Comparison of ENCODE assay signal across 13 mouse cellular contexts in genomic region chr5:5180311-5180710, GRCm38 (mm10).
A peak's percentile ranks its signal among the peaks of the same experiment; 100 is the strongest.
DNase-seq lines count a peak whose midpoint lies in the region; ATAC-seq and TF ChIP-seq lines count a peak whose summit lies in the region.
"Had no signal": no experiment of that assay in that cellular context is flagged by ENCODE, and none has a peak within 500 bp of the region (broad histone marks: within the 10 kb centered on the region; RNA-seq: fewer than 3 reads in every experiment).

No protein-coding gene starts in this region.

- no peaks in the 10 kb centered on the region for H3K9me3 ChIP-seq in heart, embryonic 11.5 days (replicated peaks; ENCODE audit: control insufficient read depth, low read length)
- H3K9me3 ChIP-seq: megakaryocyte, embryonic 14.5 days; neural tube, embryonic 12.5 days had no signal

- H3K4me3 ChIP-seq in heart, embryonic 11.5 days (ENCODE audit: low read depth, low read length) = no peak overlapping the region
- H3K4me3 ChIP-seq in C2C12 (ENCODE audit: insufficient read depth, poor library complexity, severe bottlenecking) = no peak overlapping the region
- H3K4me3 ChIP-seq: megakaryocyte, embryonic 14.5 days; neural tube, embryonic 12.5 days had no signal

- H3K36me3 ChIP-seq in heart, embryonic 11.5 days (ENCODE audit: control insufficient read depth, insufficient read depth, low read length) = no peaks in the 10 kb centered on the region
- H3K36me3 ChIP-seq in C2C12 (ENCODE audit: control insufficient read depth, insufficient read depth) = no peaks in the 10 kb centered on the region
- H3K36me3 ChIP-seq: neural tube, embryonic 12.5 days had no signal

- no peaks in the 10 kb centered on the region for H3K4me1 ChIP-seq in heart, embryonic 11.5 days (ENCODE audit: control insufficient read depth, insufficient read depth, low read length)
- H3K4me1 ChIP-seq: megakaryocyte, embryonic 14.5 days; neural tube, embryonic 12.5 days had no signal

- H3K79me3 ChIP-seq in C2C12 (ENCODE audit: low read depth) = peaks cover 5% of the 10 kb centered on the region

- no peak overlapping the region for H3ac ChIP-seq in C2C12 (ENCODE audit: control insufficient read depth, insufficient read length, low read depth)

- no peaks in the 10 kb centered on the region for H3K27me3 ChIP-seq in heart, embryonic 11.5 days (ENCODE audit: control insufficient read depth, insufficient read depth, low read length)
- H3K27me3 ChIP-seq in C2C12 (ENCODE audit: control insufficient read depth, insufficient read depth, insufficient read length) = no peaks in the 10 kb centered on the region
- H3K27me3 ChIP-seq: CH12.LX; megakaryocyte, embryonic 14.5 days; neural tube, embryonic 12.5 days had no signal

- H3K4me2 ChIP-seq in heart, embryonic 11.5 days = no peak overlapping the region
- H3K4me2 ChIP-seq: neural tube, embryonic 12.5 days had no signal

- peak; percentile 81 for DNase-seq in heart, adult 11 months
- DNase-seq in heart, adult 8-10 months (ENCODE audit: low spot score) = peak; percentile 39
- DNase-seq in kidney, postnatal 25 days = peak; percentile 42 to 57
- no peak for DNase-seq in T-cell, adult 2 months (ENCODE audit: low spot score)
- DNase-seq in left cerebral cortex, adult 9 months (ENCODE audit: low spot score in 2 of 2) = no peak
- DNase-seq: cerebellum, adult 11 months; right cerebral cortex, postnatal 25 days had no signal

- ATAC-seq in heart, embryonic 11.5 days (replicated peaks; ENCODE audit: insufficient number of reproducible peaks, low FRiP score, low TSS enrichment) = no peak; the same call in 1 of the 2 replicates
- no peak for ATAC-seq in activated CD4-positive, CD25-positive, alpha-beta regulatory T cell, adult 4 months

- peaks cover 28% of the 10 kb centered on the region for H3K79me2 ChIP-seq in C2C12 (ENCODE audit: control insufficient read depth, insufficient read depth)

- no peak overlapping the region for H3K27ac ChIP-seq in heart, embryonic 11.5 days (ENCODE audit: low read depth, low read length)
- H3K27ac ChIP-seq: neural tube, embryonic 12.5 days had no signal

- no peak overlapping the region for H3K9ac ChIP-seq in heart, embryonic 11.5 days (ENCODE audit: low read depth, low read length)
- H3K9ac ChIP-seq: neural tube, embryonic 12.5 days had no signal

- no peak for TF ChIP-seq CTCF in C2C12 (IDR thresholded peaks at IDR 0.05; ENCODE audit: control insufficient read depth, insufficient read depth, insufficient read length)

TF ChIP-seq in C2C12, 6 proteins besides CTCF, POLR2A, EP300 and RAD21:
- TF ChIP-seq MYOD1 (IDR thresholded peaks at IDR 0.05; ENCODE audit: control insufficient read depth, insufficient read length, low read depth) (no peak), USF1 (IDR thresholded peaks at IDR 0.05; ENCODE audit: low read depth) (no peak), MAX (IDR thresholded peaks at IDR 0.05) (peak; percentile 51), FOSL1 (IDR thresholded peaks at IDR 0.05; ENCODE audit: insufficient read depth, low read length, poor library complexity, severe bottlenecking) (no peak)

Comparison
In these comparisons a context has a peak if more than half of its experiments do, and no peak if none do; other contexts are left out.
1. DNase-seq: peak in heart, adult 11 months (single experiment), heart, adult 8-10 months (single experiment) and kidney, postnatal 25 days (2 of 2); none in T-cell, adult 2 months (single experiment) and left cerebral cortex, adult 9 months (0 of 2).